Mouse (Mus musculus) T-helper 1 cell (primary cell): Measurements from ENCODE around the gene Cd80.

Source experiments
- in situ Hi-C: fragments of 300-600 bp; cut with MboI, MseI; formaldehyde crosslinking; loops from one replicate; pipeline ENCODE4 v1.15.1; 2025; ENCODE audit warnings: high pct_unique_total_duplicates

Gene Cd80

GRCm38 (mm10) chr16:38522129-38523084, 67.0 kb downstream of the Cd80 start, which contains the start of gene Timmdc1:
Timmdc1 (minus strand) TSS chr16:38522663.
- in situ Hi-C loops: no loop called here

GRCm38 (mm10) chr16:38526264-38526663, 70.9 kb downstream of the Cd80 start:
- in situ Hi-C loops: no loop called here

GRCm38 (mm10) chr16:38536544-38537146, 81.3 kb downstream of the Cd80 start:
- in situ Hi-C loops: no loop called here

GRCm38 (mm10) chr16:38538716-38539380, 83.5 kb downstream of the Cd80 start:
- in situ Hi-C loops: no loop called here
